Mouse (Mus musculus): ENCODE data around the gene Cuedc1.
A peak's percentile ranks its signal among the peaks of the same experiment; 100 is the strongest.

Gene Cuedc1

GRCm38 (mm10) chr11:88086737-88087627 lies 10.9 kb upstream of the Cuedc1 start:
- DNase-seq, result peak; percentile 86

- no peak for DNase-seq
These were observed 8.7 kb upstream of the Cuedc1 start for GRCm38 (mm10) chr11:88089150-88089549.

GRCm38 (mm10) chr11:88090293-88090692 lies 7.6 kb upstream of the Cuedc1 start:
- no peak for DNase-seq

GRCm38 (mm10) chr11:88091949-88092348 lies 5.9 kb upstream of the Cuedc1 start:
- DNase-seq, result no peak

- DNase-seq, result no peak
These were observed 685 bp upstream of the Cuedc1 start for GRCm38 (mm10) chr11:88097173-88097572.

- DNase-seq, result peak; percentile 70
These were observed 1.1 kb downstream of the Cuedc1 start for GRCm38 (mm10) chr11:88098787-88099598.

DNA sequence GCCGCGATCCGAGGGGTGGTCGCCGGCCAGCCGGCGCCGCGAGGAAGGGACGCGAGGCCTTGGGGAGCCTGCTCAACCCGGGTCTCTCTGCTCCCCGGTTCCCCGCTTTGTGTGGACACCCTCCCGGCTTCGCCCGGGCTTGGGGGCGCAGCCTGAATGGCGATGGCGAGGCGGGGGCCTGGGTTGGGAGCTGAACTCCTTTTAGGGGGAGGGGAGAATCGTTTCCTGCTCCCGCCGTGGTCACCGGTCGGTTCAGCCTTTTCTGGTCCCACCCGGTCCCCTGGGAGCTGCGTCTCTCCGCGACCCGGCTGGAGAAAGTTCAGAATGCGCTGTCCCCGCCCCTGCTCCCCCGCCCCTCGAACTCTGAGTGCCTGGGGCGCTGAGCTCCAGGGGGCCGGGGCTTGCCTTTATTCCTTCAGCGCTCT lies 1.8 kb downstream of the Cuedc1 start:
- DNase-seq, result peak; percentile 75

- no peak for DNase-seq
These were observed 2.3 kb downstream of the Cuedc1 start for GRCm38 (mm10) chr11:88100170-88100569.

GRCm38 (mm10) chr11:88103214-88103941 lies 5.5 kb downstream of the Cuedc1 start:
- no peak for DNase-seq

- DNase-seq, result no peak
These were observed 7.8 kb downstream of the Cuedc1 start for GRCm38 (mm10) chr11:88105494-88106291.

DNA sequence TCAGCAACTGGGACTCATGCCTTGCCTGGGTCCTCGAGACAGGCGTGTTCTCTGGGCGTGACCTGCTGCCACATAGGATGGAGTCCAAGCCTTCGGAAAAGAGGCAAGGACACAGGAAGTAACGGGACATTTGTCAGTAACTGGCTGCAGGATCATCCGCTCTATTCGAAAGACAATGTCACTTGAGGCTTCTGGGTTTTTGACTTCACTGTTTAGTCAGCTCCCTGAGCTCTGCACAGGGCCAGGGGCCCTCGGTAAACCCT lies 8.4 kb downstream of the Cuedc1 start:
- DNase-seq, result no peak

- peak; percentile 53 for DNase-seq
These were observed 9.5 kb downstream of the Cuedc1 start for GRCm38 (mm10) chr11:88107365-88107764.

DNA sequence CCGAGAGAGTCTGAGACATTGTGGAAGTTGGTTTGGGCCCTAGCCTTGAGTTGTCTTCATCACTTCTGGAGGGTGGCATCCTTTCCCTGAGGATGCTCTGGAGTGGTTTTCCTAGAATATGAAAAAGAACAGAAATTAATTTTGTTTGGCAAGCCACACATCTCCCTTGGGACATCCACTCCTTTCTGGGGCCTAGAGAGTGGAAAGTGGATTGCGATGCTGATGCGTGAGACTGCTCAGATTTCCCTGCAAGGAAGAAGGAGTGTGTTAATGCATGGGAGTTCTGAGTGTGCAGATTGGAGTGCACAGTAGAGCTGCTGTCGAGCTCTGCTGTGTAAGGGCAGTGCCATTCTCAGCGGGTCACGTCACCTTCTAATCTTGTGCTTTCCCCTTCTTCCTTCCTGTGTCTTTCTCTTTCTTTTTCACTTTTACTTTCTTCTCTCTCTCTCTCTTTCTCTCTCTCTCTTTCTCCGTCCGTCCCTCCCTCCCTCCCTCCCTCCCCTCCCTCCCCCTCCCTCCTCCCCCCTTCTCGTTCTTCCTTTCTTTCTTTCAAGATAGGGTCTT lies 12.3 kb downstream of the Cuedc1 start:
- DNase-seq, result no peak

- no peak for DNase-seq
These were observed 14.2 kb downstream of the Cuedc1 start for GRCm38 (mm10) chr11:88112078-88112477.

GRCm38 (mm10) chr11:88112677-88113333 lies 14.9 kb downstream of the Cuedc1 start:
- no peak for DNase-seq

DNA sequence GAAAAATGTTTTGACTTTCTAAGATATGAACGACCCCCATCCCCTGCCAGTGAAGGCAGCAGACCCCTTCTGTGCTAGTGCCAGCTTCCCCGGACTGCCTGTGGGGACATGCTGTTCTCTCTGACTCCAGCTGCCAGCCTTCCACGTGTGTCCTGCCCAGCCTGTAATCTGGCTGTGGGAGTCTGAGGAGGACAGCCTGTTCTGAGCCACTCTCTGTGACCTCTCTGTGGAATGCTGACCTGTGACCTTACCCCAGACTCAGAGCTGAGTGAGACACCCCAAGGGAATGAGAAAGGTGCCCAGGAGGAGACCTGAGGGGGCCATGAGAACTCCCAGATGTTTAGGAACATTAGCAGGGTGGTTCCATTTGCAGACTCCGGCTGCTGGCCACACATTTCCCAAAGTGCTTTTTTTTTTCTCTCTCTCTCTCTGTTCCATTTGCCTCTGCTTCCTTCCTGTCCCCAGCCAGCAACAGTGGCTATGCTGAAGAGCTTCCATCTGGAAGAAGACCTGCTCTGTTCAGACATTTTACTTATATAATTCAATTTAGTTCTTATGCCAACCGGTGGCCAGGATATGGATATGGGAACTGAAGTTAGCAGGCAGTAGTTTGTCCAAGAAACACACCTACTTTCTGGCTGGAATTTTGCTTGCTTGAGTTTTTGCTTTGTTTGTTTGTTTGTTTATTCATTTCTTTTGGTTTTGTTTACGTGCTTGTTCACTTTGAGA lies 15.8 kb downstream of the Cuedc1 start:
- DNase-seq, result peak; percentile 67

GRCm38 (mm10) chr11:88114871-88115301 lies 17.0 kb downstream of the Cuedc1 start:
- peak; percentile 71 for DNase-seq

DNA sequence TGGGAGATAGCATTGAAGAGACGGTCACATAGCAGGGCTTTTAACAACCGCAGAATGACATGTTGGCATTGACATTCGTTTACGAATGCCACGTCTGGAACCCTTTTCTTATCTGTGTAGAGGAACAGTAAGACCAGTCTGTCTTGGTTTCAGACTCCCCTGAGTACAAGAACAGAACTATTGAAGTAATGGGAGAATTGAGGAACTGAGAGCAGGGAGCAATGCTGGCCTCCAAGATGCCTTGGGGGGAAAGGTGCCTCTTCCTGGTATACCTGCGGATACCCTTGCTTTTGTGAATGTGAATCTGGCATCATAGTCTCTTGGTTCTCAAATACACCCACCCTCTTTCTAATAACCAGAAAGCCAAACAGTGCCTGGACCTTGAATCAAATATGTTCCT lies 18.7 kb downstream of the Cuedc1 start:
- no peak for DNase-seq

DNA sequence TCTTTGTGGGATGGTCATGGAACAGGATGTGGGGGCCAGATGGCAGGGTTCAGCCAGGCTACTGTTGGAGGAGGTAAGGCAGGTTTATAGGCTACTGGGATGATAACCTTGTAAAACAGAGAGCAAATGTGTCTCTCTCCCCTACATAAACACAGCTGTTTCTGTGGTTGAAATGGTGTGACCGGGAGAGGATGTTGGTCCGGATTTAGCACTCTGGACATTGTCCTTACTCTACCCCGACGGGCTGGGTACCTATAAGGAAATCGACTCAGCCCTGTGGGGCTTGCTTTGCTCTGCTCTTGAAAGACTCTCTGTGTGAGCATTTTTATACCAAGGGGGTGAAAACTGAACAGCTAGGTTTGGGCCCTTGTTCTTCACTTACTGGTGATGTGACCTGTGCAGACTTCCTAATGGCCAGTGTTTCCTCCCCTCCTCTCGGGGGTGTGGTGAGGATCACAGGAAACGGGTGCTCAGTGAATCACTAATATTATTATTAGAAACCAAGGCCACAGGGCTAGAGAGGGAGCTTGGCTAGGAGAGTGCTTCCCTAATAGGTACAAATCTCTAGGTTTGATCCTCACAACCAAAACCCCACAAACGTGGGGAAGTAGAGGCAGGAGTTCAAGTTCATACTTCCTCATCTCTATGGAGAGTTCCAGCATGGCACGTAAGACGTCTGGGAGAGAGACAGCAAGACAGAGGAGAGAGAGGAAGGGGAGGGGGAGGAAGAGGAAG lies 19.7 kb downstream of the Cuedc1 start:
- DNase-seq, result peak; percentile 69

- DNase-seq, result no peak
These were observed 20.2 kb downstream of the Cuedc1 start for GRCm38 (mm10) chr11:88118091-88118440.

All from kidney, adult 9 months (tissue).